Mouse (Mus musculus) CH12F3 (cell line): ENCODE results near the gene Vmn2r70.

Experiments used
- in situ Hi-C: fragments of 300-500 bp; cut with MboI; formaldehyde crosslinking; loops from 2 replicates; pipeline ENCODE4 v1.14.3; 2020; ENCODE audit warnings: low sequenced_read_pairs

Vmn2r70 gene

GRCm38 (mm10) chr7:85569092-85569491 lies at the start of gene Vmn2r70:
TSS of gene Vmn2r70 (minus strand) at chr7:85569192.
- in situ Hi-C loops: no loop called here

- in situ Hi-C loops: no loop called here
Measured at GRCm38 (mm10) chr7:85562787-85563186, 6.2 kb downstream of the Vmn2r70 start, which contains the start of gene Vmn2r71. TSS of gene Vmn2r71 (plus strand) at chr7:85563087.

GRCm38 (mm10) chr7:85543118-85543517 lies 25.9 kb downstream of the Vmn2r70 start:
- in situ Hi-C loops: no loop called here

GRCm38 (mm10) chr7:85542108-85542507 lies 26.9 kb downstream of the Vmn2r70 start:
- in situ Hi-C loops: no loop called here
